Mouse (Mus musculus) MEL (cell line): ENCODE results near the gene Kcnj9. TPM values are rescaled to one million over a fixed set of nuclear protein-coding genes. Genes with fewer than 3 reads are reported as not detected.

Experiments
- DNase-seq: peaks from one replicate; pipeline ENCODE4 v3.0.0; 2011; ENCODE audit warnings: low read depth, low spot score
- H3K27ac ChIP-seq: 2 replicates; pipeline ENCODE4 v1.5.1; 2012; ENCODE audit warnings: low read depth, mild to moderate bottlenecking, control low read depth, low read length, moderate library complexity; ENCODE audit not compliant: control insufficient read depth
- H3K27me3 ChIP-seq, 2 experiments: fragments of 150-350 bp in 1 of 2; sonication (generic) in 1 of 2; 2 replicates each; pipeline ENCODE4 v1.6.1; 2012; ENCODE audit warnings: low read length in 2 of 2, mild to moderate bottlenecking in 2 of 2, improper control_type of control experiment in 1 of 2, moderate library complexity in 1 of 2; ENCODE audit not compliant: insufficient read depth in 2 of 2, control insufficient read depth in 1 of 2
- H3K36me3 ChIP-seq, 2 experiments: 2 replicates each; pipeline ENCODE4 v1.6.1; 2012 to 2014; ENCODE audit warnings: low read length in 2 of 2, improper control_type of control experiment in 1 of 2, inconsistent platforms in 1 of 2, mild to moderate bottlenecking in 1 of 2; ENCODE audit not compliant: insufficient read depth in 2 of 2, control insufficient read depth in 1 of 2
- H3K4me1 ChIP-seq, 2 experiments: fragments of 150-350 bp in 1 of 2; sonication (generic) in 1 of 2; 2 replicates each; pipeline ENCODE4 v1.6.1; 2012; ENCODE audit warnings: low read length in 2 of 2, improper control_type of control experiment in 1 of 2, mild to moderate bottlenecking in 1 of 2; ENCODE audit not compliant: insufficient read depth in 2 of 2, control insufficient read depth in 1 of 2
- H3K4me3 ChIP-seq, 2 experiments: fragments of 150-350 bp in 1 of 2; sonication (generic) in 1 of 2; 2 replicates each; pipeline ENCODE4 v1.5.1; 2012; ENCODE audit warnings: low read depth in 2 of 2, low read length in 2 of 2, mild to moderate bottlenecking in 2 of 2, moderate library complexity in 2 of 2, control low read depth in 1 of 2, improper control_type of control experiment in 1 of 2; ENCODE audit not compliant: control insufficient read depth in 1 of 2, insufficient read depth in 1 of 2
- H3K79me2 ChIP-seq: 2 replicates; pipeline ENCODE4 v1.6.1; 2012; ENCODE audit warnings: mild to moderate bottlenecking, low read length, moderate library complexity; ENCODE audit not compliant: control insufficient read depth, poor library complexity, insufficient read depth
- H3K9ac ChIP-seq: 2 replicates; pipeline ENCODE4 v1.6.1; 2012; ENCODE audit warnings: low read depth, mild to moderate bottlenecking, control low read depth, low read length, moderate library complexity; ENCODE audit not compliant: control insufficient read depth, poor library complexity, severe bottlenecking
- H3K9me3 ChIP-seq: fragments of 150-350 bp; sonication (generic); replicated peaks from 2 replicates; pipeline ENCODE4 v1.6.1; 2012; ENCODE audit warnings: mild to moderate bottlenecking, low read length, improper control_type of control experiment, moderate library complexity; ENCODE audit not compliant: insufficient read depth
- CHD1 ChIP-seq: IDR thresholded peaks from 2 replicates; pipeline ENCODE4 v1.6.1; 2012; ENCODE audit warnings: low read depth, mild to moderate bottlenecking, inconsistent platforms, low read length, improper control_type of control experiment
- CHD2 ChIP-seq: IDR thresholded peaks from 2 replicates; pipeline ENCODE4 v1.6.1; 2011; ENCODE audit warnings: low read length, improper control_type of control experiment
- E2F4 ChIP-seq: IDR thresholded peaks from 2 replicates; pipeline ENCODE4 v1.6.1; 2011; ENCODE audit warnings: low read depth, low read length, improper control_type of control experiment, borderline replicate concordance
- ELF1 ChIP-seq: IDR thresholded peaks from 2 replicates; pipeline ENCODE4 v1.6.1; 2014; ENCODE audit warnings: low read depth, mild to moderate bottlenecking, inconsistent platforms, low read length, improper control_type of control experiment, moderate library complexity
- ETS1 ChIP-seq: IDR thresholded peaks from 2 replicates; pipeline ENCODE4 v1.6.1; 2012; ENCODE audit warnings: low read depth, mild to moderate bottlenecking, inconsistent platforms, low read length, improper control_type of control experiment, moderate library complexity
- HCFC1 ChIP-seq: IDR thresholded peaks from 2 replicates; pipeline ENCODE4 v1.6.1; 2012; ENCODE audit warnings: low read depth, mild to moderate bottlenecking, inconsistent platforms, low read length, improper control_type of control experiment, moderate library complexity
- KAT2A ChIP-seq: conservative IDR thresholded peaks from 2 replicates; pipeline ENCODE4 v1.6.1; 2012; ENCODE audit warnings: low read depth, low read length, improper control_type of control experiment, inconsistent platforms
- MAFK ChIP-seq: IDR thresholded peaks from 2 replicates; pipeline ENCODE4 v1.6.1; 2011; ENCODE audit warnings: low read depth, mild to moderate bottlenecking, low read length, improper control_type of control experiment, borderline replicate concordance
- MAX ChIP-seq: IDR thresholded peaks from 2 replicates; pipeline ENCODE4 v1.6.1; 2011; ENCODE audit warnings: low read length, improper control_type of control experiment
- MAZ ChIP-seq: IDR thresholded peaks from 2 replicates; pipeline ENCODE4 v1.6.1; 2012; ENCODE audit warnings: low read depth, mild to moderate bottlenecking, inconsistent platforms, low read length, improper control_type of control experiment
- MEF2A ChIP-seq: IDR thresholded peaks from 2 replicates; pipeline ENCODE4 v1.6.1; 2014; ENCODE audit warnings: low read depth, mild to moderate bottlenecking, inconsistent platforms, low read length, improper control_type of control experiment; ENCODE audit not compliant: poor library complexity, insufficient replicate concordance, severe bottlenecking; ENCODE audit errors: extremely low read depth
- MXI1 ChIP-seq: IDR thresholded peaks from 2 replicates; pipeline ENCODE4 v1.6.1; 2011; ENCODE audit warnings: mild to moderate bottlenecking, low read depth, low read length, improper control_type of control experiment
- MYB ChIP-seq: IDR thresholded peaks from 2 replicates; pipeline ENCODE4 v1.6.1; 2011; ENCODE audit warnings: mild to moderate bottlenecking, low read depth, low read length, improper control_type of control experiment
- MYC ChIP-seq: IDR thresholded peaks from 2 replicates; pipeline ENCODE4 v1.6.1; 2011; ENCODE audit warnings: low read depth, mild to moderate bottlenecking, low read length, improper control_type of control experiment, moderate library complexity
- NELFE ChIP-seq: IDR thresholded peaks from 2 replicates; pipeline ENCODE4 v1.6.1; 2011; ENCODE audit warnings: low read depth, low read length, improper control_type of control experiment
- NRF1 ChIP-seq: IDR thresholded peaks from 2 replicates; pipeline ENCODE4 v1.6.1; 2014; ENCODE audit warnings: low read depth, mild to moderate bottlenecking, inconsistent platforms, low read length, improper control_type of control experiment, moderate library complexity; ENCODE audit not compliant: poor library complexity, insufficient read depth, severe bottlenecking
- POLR2A ChIP-seq, 2 experiments: IDR thresholded peaks; 2 replicates each; pipeline ENCODE4 v1.6.1; 2011 to 2012; ENCODE audit warnings: low read length in 2 of 2, mild to moderate bottlenecking in 2 of 2, control low read depth in 1 of 2, improper control_type of control experiment in 1 of 2, low read depth in 1 of 2, moderate library complexity in 1 of 2; ENCODE audit not compliant: control insufficient read depth in 1 of 2, insufficient read depth in 1 of 2, poor library complexity in 1 of 2
- POLR2AphosphoS2 ChIP-seq: IDR thresholded peaks from 2 replicates; pipeline ENCODE4 v1.6.1; 2011; ENCODE audit warnings: low read length, improper control_type of control experiment
- POLR2AphosphoS5 ChIP-seq: IDR thresholded peaks from 2 replicates; pipeline ENCODE4 v1.6.1; 2012; ENCODE audit warnings: low read depth, borderline replicate concordance, mild to moderate bottlenecking, inconsistent platforms, low read length, moderate library complexity, mixed read lengths
- SIN3A ChIP-seq: IDR thresholded peaks from 2 replicates; pipeline ENCODE4 v1.6.1; 2012; ENCODE audit warnings: low read length, improper control_type of control experiment, inconsistent platforms
- TBP ChIP-seq: IDR thresholded peaks from 2 replicates; pipeline ENCODE4 v1.8.0; 2011; ENCODE audit warnings: low read depth, low read length, improper control_type of control experiment
- TCF12 ChIP-seq: IDR thresholded peaks from 2 replicates; pipeline ENCODE4 v1.6.1; 2014; ENCODE audit warnings: low read depth, mild to moderate bottlenecking, inconsistent platforms, low read length, improper control_type of control experiment, moderate library complexity
- UBTF ChIP-seq: IDR thresholded peaks from 2 replicates; pipeline ENCODE4 v1.6.1; 2012; ENCODE audit warnings: low read depth, mild to moderate bottlenecking, inconsistent platforms, low read length, improper control_type of control experiment, moderate library complexity, borderline replicate concordance; ENCODE audit not compliant: insufficient read depth
- USF2 ChIP-seq, 2 experiments: IDR thresholded peaks; 2 replicates each; pipeline ENCODE4 v1.6.1; 2011 to 2012; ENCODE audit warnings: improper control_type of control experiment in 2 of 2, low read length in 2 of 2, borderline replicate concordance in 1 of 2, inconsistent platforms in 1 of 2, low read depth in 1 of 2, mild to moderate bottlenecking in 1 of 2; ENCODE audit not compliant: insufficient read depth in 1 of 2
- ZMIZ1 ChIP-seq: IDR thresholded peaks from 2 replicates; pipeline ENCODE4 v1.6.1; 2012; ENCODE audit warnings: low read depth, mild to moderate bottlenecking, inconsistent platforms, low read length, improper control_type of control experiment, moderate library complexity
- polyA plus RNA-seq, 2 experiments: library from polyadenylated mRNA; stranded (reverse) in 1 of 2; unstranded in 1 of 2; fragments of >175 nt in 1 of 2; fragments of >200 nt in 1 of 2; gene quantifications; 2 replicates each; pipeline versions ENCODE4 v1.2.1 to v1.2.4; 2012; ENCODE audit warnings: low replicate concordance in 2 of 2, low read depth in 1 of 2; ENCODE audit not compliant: insufficient read length in 2 of 2, insufficient read depth in 1 of 2, missing spikeins in 1 of 2
- total RNA-seq: library from RNA; depleted of rRNA; stranded (reverse); fragments of 300-350 nt; gene quantifications from 2 replicates; pipeline ENCODE4 v1.2.3, GENCODE M21; 2012

The Kcnj9 gene
- total and polyA plus RNA-seq, 3 experiments: 0.08 TPM; not detected in 2

- TF ChIP-seq SIN3A: no peak
- TF ChIP-seq ETS1: no peak
- TF ChIP-seq, all 39 proteins: peak for 8
Observed at GRCm38 (mm10) chr1:172376758-172377458, 47.8 kb upstream of the Kcnj9 start (continued).

DNA sequence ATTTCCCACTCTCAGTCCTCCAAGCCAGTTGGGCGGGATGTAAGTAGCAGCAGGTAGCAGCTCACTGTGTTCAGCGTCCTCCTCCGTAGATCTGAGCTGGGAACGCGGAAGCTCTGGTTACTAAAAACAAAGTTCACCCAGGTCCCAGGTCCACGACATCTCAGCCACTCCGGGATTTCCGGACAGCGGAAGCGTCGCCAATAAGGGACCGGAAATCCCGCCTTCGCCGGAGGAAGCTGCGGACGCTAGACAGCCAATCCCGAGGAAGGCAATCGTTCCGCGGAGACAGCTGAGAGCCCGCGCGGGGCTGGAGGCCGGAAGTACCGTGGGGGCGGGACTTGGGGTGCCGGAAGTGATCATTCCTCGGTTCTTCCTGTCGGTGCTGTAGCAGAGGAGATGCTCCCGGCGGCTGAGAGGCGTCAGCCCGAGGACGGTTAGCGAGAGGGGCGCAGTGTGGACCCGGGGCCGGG lies 47.1 kb upstream of the Kcnj9 start, which contains the start of gene Pigm:
Gene Pigm, plus strand, starts transcription at position 349 of the 470 bp plus-strand sequence.
- Histone ChIP-seq H3K27ac (peak within 1 kb of the TSS; percentile 86), H3K79me2 (peaks cover 40% of the 10 kb centered on the region), H3K27me3 (no peaks in the 10 kb centered on the region), H3K36me3 (peaks cover 2 to 30% of the 10 kb centered on the region in 2 experiments; a peak in 2 of 4 replicates), H3K9ac (peak within 1 kb of the TSS; percentile 80), H3K4me1 (peaks cover 7 to 12% of the 10 kb centered on the region in 2 experiments), H3K4me3 (peak within 1 kb of the TSS; percentile 66 to 92), H3K9me3 (no peaks in the 10 kb centered on the region)
- peak; percentile 72 for TF ChIP-seq ETS1
- peak; percentile 98 for TF ChIP-seq ELF1
- TF ChIP-seq MAZ: no peak; the same call in 1 of the 2 replicates
- TF ChIP-seq POLR2AphosphoS5: no peak; the same call in 1 of the 2 replicates
- no peak for TF ChIP-seq UBTF
- no peak for TF ChIP-seq MAFK
- TF ChIP-seq TCF12: peak; percentile 65
- peak; percentile 84 for TF ChIP-seq NELFE
- 0 out of 2 replicates have a peak, but pooled peaks have one; percentile 36 for TF ChIP-seq NRF1
- TF ChIP-seq MYB: no peak
- TF ChIP-seq CHD1: no peak
- TF ChIP-seq USF2 (IDR thresholded peaks at IDR 0.05; ENCODE audit: borderline replicate concordance in 1 of 2, insufficient read depth in 1 of 2, low read depth in 1 of 2, low read length in 2 of 2): no peak
- no peak for TF ChIP-seq MEF2A
- TF ChIP-seq SIN3A: peak; percentile 98
- 0 out of 2 replicates have a peak, but pooled peaks have one; percentile 64 for TF ChIP-seq MYC
- peak; percentile 86 for TF ChIP-seq KAT2A
- TF ChIP-seq TBP: peak; percentile 93
- TF ChIP-seq ZMIZ1: 0 out of 2 replicates have a peak, but pooled peaks have one; percentile 65
- peak; percentile 80; the same call in 1 of the 2 replicates for TF ChIP-seq E2F4
- peak; percentile 72 for TF ChIP-seq MXI1
- peak; percentile 9; the same call in 1 of the 2 replicates for TF ChIP-seq CHD2
- peak; percentile 68 for TF ChIP-seq POLR2AphosphoS2
- peak; percentile 4; the same call in 1 of the 2 replicates for TF ChIP-seq MAX
- peak; percentile 94 for TF ChIP-seq HCFC1
- TF ChIP-seq POLR2A (IDR thresholded peaks at IDR 0.05; ENCODE audit: control insufficient read depth in 1 of 2, insufficient read depth in 1 of 2, low read depth in 1 of 2, low read length in 2 of 2, poor library complexity in 1 of 2): peak; percentile 36 to 81; a peak in 2 of 4 replicates
- peak; percentile 99 for DNase-seq
